Mouse (Mus musculus): ENCODE results near the gene Ulk4.

DNA sequence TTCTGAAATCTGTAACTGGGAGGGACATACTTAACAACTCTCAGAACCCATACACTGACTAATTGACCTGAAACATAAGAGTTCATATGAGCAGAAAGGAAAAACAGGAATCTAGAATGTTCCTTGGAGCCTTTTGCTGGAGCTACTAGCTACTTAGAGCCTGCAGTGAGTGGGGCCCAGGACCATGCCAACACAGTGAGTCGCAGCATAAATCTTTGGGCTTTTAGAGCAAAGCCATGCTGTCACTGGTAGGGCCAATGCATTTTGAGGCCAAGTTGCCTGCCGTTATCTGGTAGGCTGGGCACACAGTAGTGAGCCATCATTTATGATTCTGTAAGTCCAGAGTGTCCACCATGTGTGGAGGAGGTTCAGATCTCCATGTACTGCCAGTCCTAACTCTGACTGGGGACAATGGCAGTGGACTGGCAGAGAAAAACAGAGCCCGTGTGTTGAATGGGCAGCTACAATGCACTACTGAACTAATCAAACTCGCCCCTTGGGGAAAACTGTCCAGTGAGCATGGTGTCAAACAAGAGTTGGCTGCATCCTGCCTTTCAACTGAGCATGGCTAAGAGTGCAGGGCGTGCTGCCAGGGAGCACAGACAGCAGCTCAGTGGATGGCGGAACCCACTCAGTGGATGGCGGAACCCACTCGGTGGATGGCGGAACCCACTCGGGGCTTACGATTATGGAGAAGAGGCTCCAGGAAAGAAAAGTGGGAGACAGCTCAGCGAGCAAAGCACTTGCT is 115.0 kb downstream of the Ulk4 start:
- TF ChIP-seq POLR2A (IDR thresholded peaks at IDR 0.05; ENCODE audit: insufficient read depth, low read depth, low read length) (no peak), CTCF (IDR thresholded peaks at IDR 0.05) (no peak), EP300 (IDR thresholded peaks at IDR 0.05; ENCODE audit: insufficient read depth, low read depth, low read length) (no peak)
